Mouse (Mus musculus) CH12.LX (cell line): Measurements from ENCODE around the gene Nkapd1.
"Not testable (repeated sequence)": the region's sequence is repeated elsewhere in the genome, so short reads cannot be mapped to it uniquely, and the experiment has no call there.

ENCODE experiments used
- CTCF ChIP-seq, 2 experiments: IDR thresholded peaks in 1 of 2; conservative IDR thresholded peaks in 1 of 2; 2 replicates each; pipeline ENCODE4 v1.5.1; 2011 to 2012; ENCODE audit warnings: low read depth in 2 of 2, low read length in 2 of 2, improper control_type of control experiment in 1 of 2, inconsistent platforms in 1 of 2, mild to moderate bottlenecking in 1 of 2, moderate library complexity in 1 of 2
- EP300 ChIP-seq: IDR thresholded peaks from 2 replicates; pipeline ENCODE4 v1.6.1; 2011; ENCODE audit warnings: low read length, improper control_type of control experiment
- POLR2A ChIP-seq: IDR thresholded peaks from 2 replicates; pipeline ENCODE4 v1.6.1; 2011; ENCODE audit warnings: low read depth, mild to moderate bottlenecking, improper control_type of control experiment, low read length
- POLR2AphosphoS2 ChIP-seq: IDR thresholded peaks from 2 replicates; pipeline ENCODE4 v1.6.1; 2011; ENCODE audit warnings: low read depth, low read length, improper control_type of control experiment
- RAD21 ChIP-seq: IDR thresholded peaks from 2 replicates; pipeline ENCODE4 v1.6.1; 2011; ENCODE audit warnings: low read depth, mild to moderate bottlenecking, low read length, improper control_type of control experiment, moderate library complexity
- USF1 ChIP-seq: IDR thresholded peaks from 2 replicates; pipeline ENCODE4 v1.6.1; 2014; ENCODE audit warnings: low read depth, mild to moderate bottlenecking, inconsistent platforms, low read length, improper control_type of control experiment
- ZNF384 ChIP-seq: IDR thresholded peaks from 2 replicates; pipeline ENCODE4 v1.6.1; 2012; ENCODE audit warnings: low read depth, low read length, improper control_type of control experiment, inconsistent platforms

GRCm38 (mm10) chr9:50630903-50631302 is 13.6 kb upstream of the Nkapd1 start:
- TF ChIP-seq EP300; ZNF384; RAD21; POLR2A; POLR2AphosphoS2; CTCF (conservative IDR thresholded peaks at IDR 0.05 in 1 of 2, IDR thresholded peaks at IDR 0.05 in 1 of 2; ENCODE audit: low read depth in 2 of 2, low read length in 2 of 2); USF1: not testable (repeated sequence)
